Mouse (Mus musculus) thymus, adult 2 months (tissue): Measurements from ENCODE around the gene Trim31. TPM values are rescaled to one million over a fixed set of nuclear protein-coding genes. Genes with fewer than 3 reads are reported as not detected.

Experiments used
- DNase-seq: peaks from one replicate; pipeline ENCODE4 v3.0.0; 2021
- H3K27ac ChIP-seq: fragments of 200-500 bp; 2 replicates; pipeline ENCODE4 v1.5.1; 2012; ENCODE audit warnings: low read length, control low read depth; ENCODE audit not compliant: control insufficient read depth, insufficient read depth
- H3K27me3 ChIP-seq: fragments of 200-500 bp; 2 replicates; pipeline ENCODE4 v1.6.1; 2012; ENCODE audit warnings: mild to moderate bottlenecking, low read length, moderate library complexity, mixed read lengths; ENCODE audit not compliant: control insufficient read depth, insufficient read depth
- H3K36me3 ChIP-seq: fragments of 200-500 bp; 2 replicates; pipeline ENCODE4 v1.6.1; 2012; ENCODE audit warnings: mild to moderate bottlenecking, low read length, moderate library complexity; ENCODE audit not compliant: control insufficient read depth, insufficient read depth
- H3K4me1 ChIP-seq: fragments of 200-500 bp; replicated peaks from 2 replicates; pipeline ENCODE4 v1.6.1; 2012; ENCODE audit warnings: low read length; ENCODE audit not compliant: control insufficient read depth, insufficient read depth
- H3K4me3 ChIP-seq: fragments of 200-500 bp; 2 replicates; pipeline ENCODE4 v1.5.1; 2012; ENCODE audit warnings: mild to moderate bottlenecking, low read length, control low read depth, moderate library complexity; ENCODE audit not compliant: control insufficient read depth, insufficient read depth
- CTCF ChIP-seq: fragments of 200-500 bp; IDR thresholded peaks from 2 replicates; pipeline ENCODE4 v1.5.1; 2012; ENCODE audit warnings: mild to moderate bottlenecking, control low read depth, low read length, moderate library complexity, borderline replicate concordance; ENCODE audit not compliant: control insufficient read depth, poor library complexity, insufficient read depth; ENCODE audit errors: extremely low read depth
- POLR2A ChIP-seq: fragments of 200-500 bp; IDR thresholded peaks from 2 replicates; pipeline ENCODE4 v1.6.1; 2012; ENCODE audit warnings: mild to moderate bottlenecking, low read length, control low read depth, moderate library complexity; ENCODE audit not compliant: control insufficient read depth, poor library complexity, insufficient read depth; ENCODE audit errors: extremely low read depth
- WGBS: fragments of 180-500 bp; shearing (Covaris S2); methylation state at CpG from one replicate; pipeline ENCODE4 v1.1.7; 2018; 5-methylcytosine and 5-hydroxymethylcytosine counted together
- polyA plus RNA-seq: library from polyadenylated mRNA; depleted of rRNA; stranded (reverse); fragments of >200 nt; gene quantifications from 2 replicates; pipeline ENCODE4 v1.2.3, GENCODE M21; 2012

Trim31 gene
- polyA plus RNA-seq, 1 experiment, result 0.38 TPM

- WGBS, result 43% methylated on average over 5 of the region's 5 CpGs
- H3K36me3 ChIP-seq, result no peaks in the 10 kb centered on the region
- H3K27me3 ChIP-seq, result no peaks in the 10 kb centered on the region
Observed at GRCm38 (mm10) chr17:36893387-36893786, 4.5 kb upstream of the Trim31 start.

GRCm38 (mm10) chr17:36896583-36896982 lies 1.3 kb upstream of the Trim31 start:
- Histone ChIP-seq H3K27ac (no peak overlapping the region), H3K27me3 (no peaks in the 10 kb centered on the region), H3K4me1 (no peaks in the 10 kb centered on the region), H3K4me3 (no peak overlapping the region), H3K36me3 (no peaks in the 10 kb centered on the region)
- TF ChIP-seq CTCF (no peak), POLR2A (no peak)
- DNase-seq, result peak; percentile 31
- WGBS, result 97% methylated on average over 1 of the region's 1 CpGs

More at GRCm38 (mm10) chr17:36893387-36893786, 4.5 kb upstream of the Trim31 start:
- no peak overlapping the region for H3K4me3 ChIP-seq
- no peak overlapping the region for H3K27ac ChIP-seq
- DNase-seq, result no peak
- no peaks in the 10 kb centered on the region for H3K4me1 ChIP-seq
- no peak for TF ChIP-seq CTCF
- TF ChIP-seq POLR2A, result no peak

GRCm38 (mm10) chr17:36897065-36897464 lies 853 bp upstream of the Trim31 start:
- no peaks in the 10 kb centered on the region for H3K4me1 ChIP-seq
- no peaks in the 10 kb centered on the region for H3K36me3 ChIP-seq
- DNase-seq, result no peak
- no peaks in the 10 kb centered on the region for H3K27me3 ChIP-seq
- H3K27ac ChIP-seq, result no peak overlapping the region
- no peak for TF ChIP-seq POLR2A
- TF ChIP-seq CTCF, result no peak
- H3K4me3 ChIP-seq, result no peak overlapping the region

GRCm38 (mm10) chr17:36899376-36899775 lies 1.5 kb downstream of the Trim31 start:
- Histone ChIP-seq H3K36me3 (no peaks in the 10 kb centered on the region), H3K27ac (no peak overlapping the region), H3K4me1 (no peaks in the 10 kb centered on the region), H3K4me3 (no peak overlapping the region), H3K27me3 (no peaks in the 10 kb centered on the region)
- 94% methylated on average over 4 of the region's 4 CpGs for WGBS
- no peak for DNase-seq
- TF ChIP-seq POLR2A, result no peak
- no peak for TF ChIP-seq CTCF

GRCm38 (mm10) chr17:36900001-36900400 lies 2.1 kb downstream of the Trim31 start:
- Histone ChIP-seq H3K27me3 (no peaks in the 10 kb centered on the region), H3K4me3 (no peak overlapping the region), H3K27ac (no peak overlapping the region), H3K4me1 (no peaks in the 10 kb centered on the region), H3K36me3 (no peaks in the 10 kb centered on the region)
- TF ChIP-seq POLR2A, result no peak
- WGBS, result 92% methylated on average over 5 of the region's 5 CpGs
- no peak for DNase-seq

- peak; percentile 11 for DNase-seq
- H3K36me3 ChIP-seq, result no peaks in the 10 kb centered on the region
- no peak overlapping the region for H3K27ac ChIP-seq
- H3K4me3 ChIP-seq, result no peak overlapping the region
- no peaks in the 10 kb centered on the region for H3K27me3 ChIP-seq
- 35% methylated on average over 1 of the region's 1 CpGs for WGBS
- TF ChIP-seq POLR2A (no peak), CTCF (no peak)
- H3K4me1 ChIP-seq, result no peaks in the 10 kb centered on the region
Observed at GRCm38 (mm10) chr17:36900691-36901090, 2.8 kb downstream of the Trim31 start.

GRCm38 (mm10) chr17:36903651-36904050 lies 5.7 kb downstream of the Trim31 start:
- no peak overlapping the region for H3K4me3 ChIP-seq
- WGBS, result 73% methylated on average over 3 of the region's 3 CpGs

More at GRCm38 (mm10) chr17:36903651-36904050, 5.7 kb downstream of the Trim31 start:
- no peaks in the 10 kb centered on the region for H3K4me1 ChIP-seq
- no peaks in the 10 kb centered on the region for H3K36me3 ChIP-seq
- no peak for DNase-seq
- TF ChIP-seq CTCF, result no peak
- no peak for TF ChIP-seq POLR2A
- H3K27me3 ChIP-seq, result no peaks in the 10 kb centered on the region
- no peak overlapping the region for H3K27ac ChIP-seq
